Mouse (Mus musculus): ENCODE data around the gene Phactr2.

Gene Phactr2

DNA sequence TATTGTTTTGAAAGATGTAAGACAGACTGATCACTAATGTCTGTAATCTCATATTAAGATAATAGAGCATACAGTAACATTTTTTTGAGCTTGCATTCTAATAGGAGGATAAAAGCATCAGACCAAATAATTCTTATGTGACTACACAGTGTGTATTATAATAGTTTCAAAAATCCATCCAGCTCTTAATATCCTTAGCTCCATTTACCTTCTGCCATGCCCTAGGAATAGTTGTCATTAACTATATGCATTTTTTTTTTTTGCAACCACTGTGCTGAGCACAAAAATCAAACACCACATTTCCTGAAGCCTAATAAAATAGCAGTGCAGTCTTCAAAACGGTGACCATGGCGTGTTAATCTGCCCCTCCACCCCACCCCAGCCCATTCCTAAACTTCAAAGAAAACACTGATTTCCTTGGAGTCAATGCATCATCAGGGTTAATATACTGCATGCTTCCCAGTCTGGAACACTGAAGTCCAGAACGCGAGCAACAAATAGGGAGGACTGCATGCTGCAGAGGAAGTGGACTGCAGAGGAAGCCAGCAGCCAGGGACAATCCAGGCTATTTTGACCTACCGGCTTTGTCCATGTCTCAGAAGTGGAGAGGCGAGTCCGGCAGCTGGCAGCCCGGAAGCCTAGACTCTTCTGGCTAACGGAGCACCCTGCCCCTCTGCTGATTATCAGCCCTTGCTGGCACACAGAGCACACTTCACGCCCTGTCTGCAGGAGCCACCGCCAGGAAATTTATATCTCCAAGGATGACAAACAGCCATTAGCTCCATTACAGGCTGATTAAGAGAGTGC is 85.9 kb downstream of the Phactr2 start:
- no peak for DNase-seq

DNA sequence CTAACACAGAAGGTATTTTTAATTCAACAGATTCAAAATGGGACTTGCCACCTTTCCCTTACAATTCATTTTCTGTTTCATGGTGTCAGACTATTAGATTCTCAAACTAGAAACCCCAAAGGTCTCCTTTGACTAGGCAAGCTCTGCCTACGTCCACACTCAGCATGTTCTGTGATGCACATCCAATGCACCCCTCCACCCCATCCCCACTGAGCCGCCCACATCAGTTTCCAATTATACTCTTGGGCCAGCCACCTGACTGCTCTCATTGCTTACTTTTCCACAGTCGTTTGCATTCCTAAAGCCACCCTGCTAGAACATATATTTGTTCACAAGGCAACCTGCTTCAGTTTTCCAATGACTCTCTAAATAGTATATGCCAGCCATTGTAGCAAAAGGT is 89.3 kb downstream of the Phactr2 start:
- no peak for DNase-seq

DNA sequence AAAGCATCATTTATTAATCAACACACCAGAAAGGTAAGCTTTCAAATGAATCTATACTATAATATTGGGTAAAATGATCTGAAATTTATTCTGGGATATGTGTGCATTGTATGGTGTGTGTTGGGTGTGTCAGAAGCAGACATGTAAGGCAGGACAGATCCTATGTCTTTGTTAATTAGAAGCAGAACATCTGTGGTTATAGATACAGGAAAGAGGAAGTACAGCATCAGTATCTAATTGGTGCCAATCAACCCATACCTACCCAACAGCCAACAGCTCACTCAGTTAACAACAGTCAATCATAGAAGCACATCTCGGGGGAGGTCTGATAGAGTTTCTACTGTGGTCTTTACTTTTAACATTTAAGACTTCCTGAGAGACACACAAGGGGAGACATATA is 96.3 kb downstream of the Phactr2 start:
- DNase-seq = no peak

DNA sequence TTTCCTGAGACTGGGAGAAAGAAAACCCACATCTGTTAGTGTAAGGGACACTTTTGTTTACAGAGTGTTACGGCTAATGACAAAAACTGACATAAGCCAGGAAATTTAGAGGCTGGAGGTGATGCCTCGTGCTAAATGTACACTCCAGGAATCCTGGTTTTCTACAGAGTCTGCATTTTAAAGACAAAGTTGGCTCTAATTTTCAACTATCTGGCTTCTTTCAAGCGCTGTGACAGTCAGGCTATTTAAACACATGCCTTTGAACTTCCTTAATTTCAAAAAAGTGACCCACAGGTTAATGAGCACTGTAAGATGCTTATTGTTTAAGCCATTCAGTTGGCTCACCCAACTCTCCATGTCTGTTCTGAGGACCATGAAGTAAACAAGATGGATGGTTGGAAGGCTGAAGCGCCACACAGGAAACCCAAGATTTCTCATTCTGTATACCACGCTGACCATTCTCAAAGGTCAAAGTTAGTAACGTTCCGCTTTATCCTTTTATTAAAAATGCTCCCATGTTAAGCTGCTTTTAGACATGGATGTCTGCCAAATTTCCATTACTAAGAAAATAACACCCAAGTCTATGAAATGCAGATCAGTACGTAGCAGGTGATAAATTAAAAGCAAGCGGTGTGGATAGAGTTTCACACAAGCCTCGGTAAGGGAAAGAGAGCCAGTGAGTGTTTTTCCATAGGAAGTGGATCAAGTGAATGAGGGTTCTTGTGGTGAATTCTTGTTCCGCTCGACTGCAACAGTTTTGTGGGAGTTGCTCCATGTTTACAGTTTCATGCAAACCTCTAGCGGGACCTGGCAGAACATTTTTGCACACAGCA is 97.6 kb downstream of the Phactr2 start:
- no peak for DNase-seq

DNA sequence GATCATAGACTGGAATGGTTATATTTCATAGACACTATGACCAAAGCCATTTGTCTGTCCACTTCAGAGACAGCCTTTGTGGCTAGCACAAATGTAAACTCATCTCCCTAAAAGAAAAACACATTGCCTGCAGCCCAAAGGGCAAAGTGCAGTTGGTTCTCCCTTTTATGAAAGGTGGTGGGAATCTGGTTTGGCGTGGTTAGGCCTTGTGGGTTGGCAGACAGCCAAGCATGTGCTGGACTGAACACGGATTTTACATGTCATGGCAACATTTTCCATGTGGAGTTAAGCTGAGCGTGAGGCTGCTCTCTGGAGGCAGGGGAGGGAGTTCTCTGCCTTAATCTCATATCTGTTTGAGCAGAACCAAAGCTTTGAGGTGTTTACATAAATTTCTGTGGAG is 98.4 kb downstream of the Phactr2 start:
- no peak for DNase-seq

DNA sequence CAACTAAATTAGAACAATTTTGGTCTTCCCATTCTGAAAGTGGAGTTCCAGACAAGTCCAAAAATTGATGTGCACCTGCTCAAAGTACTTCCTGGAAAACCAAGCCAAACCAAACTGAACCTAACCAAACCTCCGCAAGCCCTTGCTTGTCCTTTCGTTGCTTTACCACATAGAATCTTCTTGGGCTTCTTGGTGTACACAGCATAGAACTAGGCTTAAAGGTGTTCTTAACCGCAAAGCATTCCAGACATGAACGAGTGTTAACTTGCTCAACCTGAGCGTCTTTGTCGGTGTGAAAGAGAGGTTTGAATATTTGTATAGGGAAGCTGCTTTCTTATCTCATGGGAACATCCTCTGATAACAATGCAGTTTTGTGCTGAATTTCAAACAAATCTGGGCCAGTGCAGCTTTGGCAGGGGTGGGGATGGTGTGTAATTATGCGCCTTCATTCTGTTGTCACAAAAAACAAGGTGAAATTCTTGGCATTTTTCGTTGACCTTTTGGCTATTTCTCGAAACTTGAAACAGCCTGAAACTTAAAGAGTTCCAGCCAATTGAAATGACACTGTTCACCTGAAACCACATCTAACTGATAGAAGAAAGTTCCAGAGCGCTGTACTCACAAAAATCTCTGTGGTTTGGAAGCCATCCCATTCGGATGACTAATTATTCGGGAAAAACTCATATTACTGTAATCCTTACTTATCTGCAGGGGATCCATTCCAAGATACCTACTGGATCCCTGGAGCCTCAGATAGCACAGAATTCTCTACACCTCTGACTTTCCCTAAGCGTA is 104.4 kb downstream of the Phactr2 start:
- no peak for DNase-seq

DNA sequence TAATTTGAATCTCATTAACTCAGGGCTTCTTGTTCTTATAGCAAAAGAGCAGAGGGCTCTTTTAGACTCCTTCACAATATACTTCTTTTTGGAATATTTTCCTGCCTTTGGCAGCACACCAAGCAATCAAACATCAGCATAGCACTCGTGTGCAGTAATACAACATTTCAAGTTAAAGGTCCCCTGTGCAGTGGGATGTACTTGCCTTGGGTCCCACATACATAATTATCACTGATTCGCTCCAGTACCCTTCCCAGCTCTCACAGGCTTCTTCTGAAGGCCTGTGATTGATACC is 110.0 kb downstream of the Phactr2 start:
- no peak for DNase-seq

DNA sequence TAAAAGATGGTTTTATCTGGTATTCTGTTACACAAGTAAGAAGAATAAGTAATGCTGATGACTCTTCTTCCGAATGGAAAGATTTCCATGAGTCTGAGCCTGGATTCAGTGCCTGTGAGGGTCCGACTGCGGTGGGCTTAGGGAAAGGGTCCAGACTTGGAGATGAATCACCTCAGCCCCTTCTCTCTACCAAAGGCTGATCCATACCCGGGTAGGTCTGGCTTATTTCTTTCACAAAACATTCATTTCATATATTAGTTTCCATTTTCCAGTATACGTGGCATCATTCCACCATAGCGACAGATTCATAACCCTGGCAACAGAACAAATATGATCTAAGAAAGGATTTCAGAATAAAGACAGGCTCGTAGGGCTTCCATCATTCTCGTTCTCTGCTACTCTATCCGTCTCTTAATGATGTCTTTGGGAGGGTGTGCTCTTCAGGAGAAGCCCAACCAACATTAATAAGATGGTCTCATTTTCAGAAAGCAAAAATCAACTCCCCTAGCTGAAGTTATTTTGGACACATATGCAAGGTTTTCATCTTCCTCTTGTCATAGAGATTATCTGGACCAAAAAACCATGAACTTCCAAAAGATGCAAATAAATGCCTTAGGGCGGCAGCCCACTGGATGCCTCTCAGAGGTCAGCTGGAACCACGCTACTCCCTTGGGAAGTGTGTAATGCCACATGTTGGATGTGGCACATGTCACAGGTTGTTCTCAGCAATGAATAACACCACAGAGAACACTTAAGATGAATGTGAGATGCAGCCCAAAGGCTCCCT is 110.5 kb downstream of the Phactr2 start:
- DNase-seq = no peak

DNA sequence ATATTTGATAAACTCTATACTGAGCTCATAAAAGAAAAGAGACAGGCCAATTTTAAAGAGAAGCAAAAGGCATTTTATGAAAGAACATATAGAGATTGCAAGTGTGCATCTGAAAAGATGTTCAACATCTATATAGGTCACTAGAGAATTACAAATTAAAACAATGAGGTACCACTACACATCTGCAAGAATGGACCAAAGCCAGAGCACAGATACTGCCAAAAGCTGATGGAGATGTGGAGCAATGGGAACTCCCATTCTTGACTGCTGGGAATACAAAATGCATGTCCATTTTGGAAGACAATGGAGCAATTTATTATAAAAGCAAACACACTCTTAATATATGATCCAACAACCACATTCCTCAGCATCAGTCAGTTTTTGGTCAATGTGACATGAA is 113.3 kb downstream of the Phactr2 start:
- no peak for DNase-seq

DNA sequence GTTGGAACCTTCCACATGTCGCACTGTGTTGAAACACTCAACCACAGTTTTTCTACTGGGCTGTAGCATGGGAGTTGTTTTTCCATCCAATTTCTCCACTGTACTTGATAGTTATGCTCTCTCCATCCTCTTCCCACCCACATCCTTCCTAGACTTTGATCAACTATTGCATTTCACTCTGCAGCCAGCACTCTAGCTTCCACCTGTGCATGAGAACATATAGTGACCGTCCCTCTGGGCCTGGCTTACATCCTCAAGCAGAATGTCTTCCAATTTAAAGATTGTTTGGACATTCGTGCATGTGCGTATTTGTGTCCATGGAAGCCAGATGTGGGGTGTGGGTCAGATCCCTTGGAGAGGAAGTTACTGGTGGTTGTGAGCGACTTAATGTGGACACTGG is 114.4 kb downstream of the Phactr2 start:
- no peak for DNase-seq

DNA sequence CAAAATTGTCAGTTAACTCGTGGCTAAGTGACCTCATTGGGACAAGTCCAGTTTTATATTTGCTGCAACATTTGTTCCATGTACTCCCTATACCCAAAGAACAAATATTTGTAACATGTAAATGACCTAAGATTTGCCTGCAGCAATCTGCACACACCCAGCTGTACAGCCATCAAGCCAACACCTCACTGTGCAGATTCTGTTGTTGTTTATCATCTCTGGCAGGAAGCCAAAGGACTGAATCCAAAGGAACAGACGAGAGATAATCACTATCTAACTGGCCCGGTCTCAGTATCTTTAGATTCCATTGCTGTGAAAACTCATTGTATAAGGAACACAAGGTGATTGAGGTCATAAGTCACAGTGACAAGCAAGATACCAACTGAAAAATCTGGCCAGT is 115.5 kb downstream of the Phactr2 start:
- DNase-seq = no peak

DNA sequence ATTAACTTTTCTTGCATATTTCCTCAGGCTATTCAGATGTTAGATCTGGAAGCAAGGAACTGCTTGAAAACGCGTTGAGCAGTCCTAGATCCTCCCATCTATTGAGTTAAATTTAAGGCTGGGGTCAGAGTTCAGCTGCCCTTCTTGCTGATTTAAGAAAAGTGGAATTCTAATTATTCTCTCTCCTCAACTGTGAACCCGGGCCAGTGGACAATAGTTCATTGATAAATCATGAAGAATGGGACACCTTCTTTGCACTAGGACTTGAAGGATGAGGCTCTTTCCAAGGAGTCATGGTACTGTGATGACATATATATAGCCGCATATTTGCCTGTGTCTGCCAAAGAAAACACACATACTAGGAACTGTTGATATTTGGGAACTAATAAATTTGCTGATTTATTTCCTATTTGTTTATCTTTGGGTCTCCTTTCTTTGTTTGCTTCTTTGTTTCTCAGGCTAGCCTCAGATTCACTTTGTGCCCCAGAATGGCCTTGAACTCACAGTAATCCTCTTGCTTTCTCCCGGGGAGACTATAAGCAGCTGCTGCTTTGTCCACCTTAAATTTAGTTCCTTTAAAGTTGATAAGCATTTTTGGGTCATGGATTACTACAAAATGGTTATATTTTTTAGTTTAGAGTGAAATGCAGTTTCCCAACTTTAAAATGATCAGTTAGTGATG is 127.5 kb downstream of the Phactr2 start:
- no peak for DNase-seq

DNA sequence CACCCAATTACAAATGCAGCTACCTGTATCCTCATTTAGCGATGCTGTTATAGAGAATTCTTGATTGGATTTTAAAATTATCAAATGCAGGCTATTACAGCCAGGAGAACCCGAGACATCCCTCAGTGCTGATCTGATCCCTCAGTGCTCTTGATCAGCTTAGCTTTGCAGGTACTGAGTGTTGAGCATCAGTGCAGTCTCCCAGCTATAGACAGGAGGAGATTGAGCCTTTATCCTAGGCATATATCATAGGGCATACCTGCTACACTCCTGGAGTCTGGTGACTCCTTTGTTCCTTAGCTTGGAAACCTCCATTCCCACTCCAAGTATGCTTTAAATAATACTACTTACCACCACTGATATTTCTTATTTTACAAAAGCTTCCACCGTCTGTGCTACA is 133.6 kb downstream of the Phactr2 start:
- no peak for DNase-seq

DNA sequence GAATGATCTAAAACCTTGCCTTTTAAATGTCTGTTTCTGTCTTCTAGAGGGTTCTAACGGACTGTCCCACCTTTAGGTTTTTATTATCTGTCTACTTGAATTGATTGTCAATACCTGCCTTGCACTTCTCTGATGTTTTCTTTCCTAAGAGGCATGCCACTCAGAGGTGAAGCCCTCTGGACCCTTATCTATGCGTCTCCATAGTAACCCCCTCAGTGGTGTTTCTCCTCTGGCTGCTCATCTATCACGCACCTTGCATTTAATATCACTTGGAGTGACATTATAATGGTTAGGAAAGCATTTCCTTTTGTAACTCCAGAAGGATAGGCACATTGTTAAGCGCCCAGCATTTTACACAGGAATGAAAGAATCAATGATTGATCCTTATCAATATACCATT is 137.2 kb downstream of the Phactr2 start:
- no peak for DNase-seq

DNA sequence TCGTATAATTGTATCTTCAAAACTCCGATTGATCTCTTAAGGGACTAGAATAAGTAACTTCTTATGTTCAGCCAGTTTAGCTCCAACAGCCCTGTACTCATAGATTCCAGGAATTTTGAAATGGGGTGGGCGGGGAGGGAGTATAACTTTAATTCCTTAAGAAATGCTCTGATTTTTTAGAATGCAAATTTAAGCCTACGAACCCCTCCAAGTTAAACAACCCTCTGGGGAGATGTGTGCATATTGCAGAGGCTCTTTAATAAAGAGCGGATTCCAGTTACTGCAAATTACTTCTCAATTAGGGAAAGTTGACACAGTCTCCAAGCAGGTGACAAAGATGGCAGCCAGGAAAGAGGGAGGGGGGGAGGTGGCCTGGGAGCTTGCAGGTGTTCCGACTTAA is 138.4 kb downstream of the Phactr2 start:
- DNase-seq = no peak

DNA sequence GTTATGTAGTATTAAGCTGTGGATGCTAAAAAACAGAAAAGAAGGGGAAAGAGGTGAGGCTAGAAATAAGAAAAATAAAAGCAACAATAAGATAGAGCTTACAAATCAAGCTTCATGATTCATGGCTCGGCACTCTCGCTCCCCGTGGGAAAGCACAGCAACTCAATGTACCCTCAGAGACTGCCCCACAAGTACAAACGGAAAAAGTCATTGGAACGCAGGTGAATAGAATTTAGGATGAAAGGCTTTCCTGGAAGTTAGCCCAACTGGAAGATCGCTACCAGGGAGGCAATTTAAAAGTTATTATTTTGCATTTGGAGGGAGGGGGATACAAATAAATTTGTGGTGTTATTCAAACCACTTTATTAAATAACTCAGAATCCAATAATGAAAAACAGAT is 138.9 kb downstream of the Phactr2 start:
- DNase-seq = no peak

DNA sequence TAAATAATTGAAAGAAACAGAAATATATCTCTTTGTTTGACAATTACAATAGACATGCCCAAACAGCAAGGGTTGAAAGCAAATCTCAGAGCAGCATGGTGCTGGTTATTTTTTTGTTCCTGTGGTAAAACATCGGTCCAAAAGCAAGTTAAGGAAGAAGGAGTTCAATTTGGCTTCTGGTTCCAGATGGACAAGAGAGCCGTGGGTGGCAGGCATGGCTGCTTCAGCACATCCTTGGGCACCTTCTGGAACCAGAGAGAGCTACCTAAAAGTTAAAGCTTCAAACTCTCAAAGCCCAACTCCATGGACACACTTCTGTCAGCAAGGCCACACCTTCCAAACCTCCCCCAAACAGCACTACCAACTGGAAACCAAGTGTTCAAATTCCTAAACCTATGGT is 140.4 kb downstream of the Phactr2 start:
- DNase-seq = no peak

DNA sequence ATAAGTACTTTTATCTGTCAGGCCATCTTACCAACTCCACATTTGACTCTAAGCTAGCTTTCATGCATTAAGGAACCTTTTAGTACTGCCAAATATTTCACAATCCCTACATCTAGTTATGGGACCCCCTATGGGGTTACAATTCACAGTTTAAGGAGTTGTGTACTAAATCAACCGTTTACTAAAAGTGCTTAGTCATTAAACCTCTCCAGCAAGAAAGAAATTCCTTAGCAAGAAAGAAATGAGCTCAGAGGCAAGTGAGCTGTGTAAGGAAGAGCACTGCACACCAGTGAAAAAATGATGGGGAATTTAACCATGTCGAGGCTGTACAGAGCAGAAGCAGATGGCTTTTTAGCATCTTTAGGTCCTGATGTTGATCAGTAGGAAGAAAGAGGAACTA is 141.2 kb downstream of the Phactr2 start:
- no peak for DNase-seq

DNA sequence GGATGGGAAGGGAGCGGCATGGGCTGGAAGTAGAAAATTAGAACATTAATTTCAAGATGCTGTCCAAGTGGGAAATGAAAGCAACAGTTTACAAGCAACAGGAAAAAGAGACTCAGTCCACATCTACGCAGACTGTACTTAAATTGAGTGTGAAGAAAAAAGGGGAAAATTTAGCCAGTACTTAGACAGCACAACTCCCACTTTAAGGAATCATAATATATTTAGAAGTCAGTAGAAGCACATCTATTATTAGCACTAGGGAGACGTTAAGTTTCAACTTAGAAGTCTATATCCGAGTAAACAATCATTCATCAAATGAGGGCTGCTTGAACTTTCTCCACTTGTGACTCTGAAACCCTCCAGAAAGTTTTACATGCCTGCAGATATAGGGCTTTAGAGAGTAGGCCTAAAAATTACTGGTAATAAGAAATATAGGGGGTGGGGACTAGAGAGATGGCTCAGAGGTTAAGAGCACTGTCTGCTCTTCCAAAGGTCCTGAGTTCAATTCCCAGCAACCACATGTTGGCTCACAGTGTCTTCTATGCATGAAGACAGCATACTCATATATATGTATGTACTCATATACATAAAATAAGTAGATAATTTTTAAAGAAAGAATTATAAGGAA is 142.7 kb downstream of the Phactr2 start:
- DNase-seq = no peak

DNA sequence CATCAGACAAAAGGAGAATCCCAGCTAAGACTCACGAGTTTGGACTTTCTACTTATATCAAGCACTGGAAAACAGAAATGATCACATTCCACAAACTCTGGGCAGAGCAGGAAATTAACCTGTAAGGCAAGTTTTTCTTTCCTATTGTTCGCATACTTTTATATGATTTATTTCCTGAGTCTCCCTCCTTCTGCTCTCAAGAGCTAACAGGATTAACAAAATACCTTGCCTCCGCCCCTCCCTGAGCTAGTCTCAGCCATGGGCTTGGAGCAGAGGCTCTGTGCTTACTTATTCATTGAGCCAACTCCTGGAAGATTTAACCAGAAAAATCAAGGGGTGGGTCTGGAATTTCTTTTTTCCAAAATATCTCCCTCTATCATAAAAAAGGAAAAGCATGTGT is 145.6 kb downstream of the Phactr2 start:
- DNase-seq = no peak

DNA sequence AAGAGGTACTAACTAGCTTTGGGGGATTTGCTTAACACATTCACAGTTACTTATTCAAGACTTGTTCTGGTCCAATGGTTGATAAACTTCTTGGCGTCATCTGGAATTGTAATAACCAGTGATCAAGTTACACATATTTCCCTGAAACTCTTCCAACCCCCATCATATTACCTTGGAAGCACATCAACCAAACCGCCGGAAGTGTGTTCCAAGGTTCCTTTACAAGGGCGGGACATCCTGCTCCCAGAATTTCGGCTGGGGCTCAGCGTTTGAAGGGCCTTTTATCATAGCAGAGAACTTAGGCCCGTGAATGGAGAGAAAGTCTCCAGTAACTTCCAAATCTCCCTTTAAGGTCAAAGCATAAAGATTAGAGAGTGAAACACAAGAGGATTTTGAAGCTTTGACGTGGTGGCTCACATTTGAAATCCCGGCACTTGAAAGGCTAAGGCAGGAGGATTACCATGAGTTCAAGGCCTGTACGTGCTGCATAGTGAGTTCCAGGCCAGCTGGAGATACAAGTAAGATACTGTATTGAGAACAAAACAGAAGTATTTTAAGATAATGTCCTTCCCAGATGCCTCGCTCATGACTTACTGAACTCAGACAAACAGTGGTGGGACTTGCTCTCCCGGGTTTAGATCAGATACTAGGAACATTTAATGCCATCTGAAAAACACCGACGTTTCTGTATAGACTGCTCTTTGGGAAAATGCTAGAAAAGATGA is 147.9 kb downstream of the Phactr2 start:
- no peak for DNase-seq

Data from spleen, adult 18-20 months (tissue).